Mouse (Mus musculus) limb, embryonic 15.5 days (tissue): ENCODE results near the gene Vinac1. TPM values are rescaled to one million over a fixed set of nuclear protein-coding genes. Genes with fewer than 3 reads are reported as not detected.

Source experiments
- ATAC-seq: fragments of 200-750 bp; cut with Nextera tagmentation; 2 replicates; pipeline ENCODE4 v1.8.0; 2017; ENCODE audit warnings: low read depth, moderate TSS enrichment; ENCODE audit not compliant: insufficient number of reproducible peaks, low FRiP score, low TSS enrichment
- H3K27ac ChIP-seq: fragments of 300-500 bp; sonication (generic); 2 replicates; pipeline ENCODE4 v1.5.1; 2015; ENCODE audit warnings: moderate library complexity, mild to moderate bottlenecking, inconsistent platforms
- H3K27me3 ChIP-seq: fragments of 300-500 bp; sonication (generic); 2 replicates; pipeline ENCODE4 v1.6.1; 2015; ENCODE audit warnings: inconsistent platforms
- H3K36me3 ChIP-seq: fragments of 300-500 bp; sonication (generic); 2 replicates; pipeline ENCODE4 v1.6.1; 2015; ENCODE audit warnings: inconsistent platforms
- H3K4me1 ChIP-seq: fragments of 300-500 bp; sonication (generic); 2 replicates; pipeline ENCODE4 v1.6.1; 2015; ENCODE audit warnings: inconsistent platforms
- H3K4me2 ChIP-seq: fragments of 300-500 bp; sonication (generic); 2 replicates; pipeline ENCODE4 v1.6.1; 2015; ENCODE audit warnings: mild to moderate bottlenecking, inconsistent platforms
- H3K4me3 ChIP-seq: fragments of 300-500 bp; sonication (generic); 2 replicates; pipeline ENCODE4 v1.5.1; 2015; ENCODE audit warnings: mild to moderate bottlenecking, inconsistent platforms
- H3K9ac ChIP-seq: fragments of 300-500 bp; sonication (generic); 2 replicates; pipeline ENCODE4 v1.6.1; 2015; ENCODE audit warnings: inconsistent platforms
- H3K9me3 ChIP-seq: fragments of 300-500 bp; sonication (generic); 2 replicates; pipeline ENCODE4 v1.6.1; 2016; ENCODE audit warnings: inconsistent platforms
- WGBS: fragments of 180-500 bp; shearing (Covaris S2); methylation state at CpG from one replicate; pipeline ENCODE4 v1.1.7; 2015; 5-methylcytosine and 5-hydroxymethylcytosine counted together
- polyA plus RNA-seq: library from polyadenylated mRNA; unstranded; fragments of >200 nt; fragmentation: Nextera tagmentation; extraction: Ambion mirVana; gene quantifications from 2 replicates; pipeline ENCODE4 v1.2.1, GENCODE M21; 2015

The Vinac1 gene
- 0.04 and 0.07 TPM in 2 replicates for polyA plus RNA-seq

DNA sequence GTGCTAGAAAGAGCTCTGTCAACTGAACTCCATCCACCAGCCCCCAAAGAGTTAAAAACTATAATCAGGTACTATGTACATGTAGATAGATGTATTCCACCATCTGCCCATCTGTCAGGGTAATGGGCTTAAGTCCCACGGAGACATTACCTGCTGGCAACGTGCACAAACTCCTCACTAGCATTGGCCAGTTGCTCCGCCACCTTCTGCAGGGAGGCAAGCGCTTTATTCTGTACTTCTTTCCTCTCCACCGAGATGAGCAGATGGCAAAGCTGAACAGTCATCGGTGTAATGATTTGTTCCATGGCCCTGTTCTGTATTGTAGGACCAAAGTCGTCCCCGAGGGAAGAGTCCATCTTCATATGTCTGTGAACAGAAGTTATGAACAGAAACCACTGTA lies at the start of gene Vinac1:
Gene Vinac1, minus strand, starts transcription at position 362 of the 400 bp plus-strand sequence.
- H3K27me3 ChIP-seq = no peaks in the 10 kb centered on the region
- H3K27ac ChIP-seq = no peak within 1 kb of the TSS
- H3K4me2 ChIP-seq = no peak within 1 kb of the TSS
- H3K36me3 ChIP-seq = no peaks in the 10 kb centered on the region
- no peak for ATAC-seq
- H3K4me3 ChIP-seq = no peak within 1 kb of the TSS
- no peaks in the 10 kb centered on the region for H3K9me3 ChIP-seq
- WGBS = 81% methylated on average over 8 of the region's 8 CpGs
- H3K9ac ChIP-seq = no peak within 1 kb of the TSS
- no peaks in the 10 kb centered on the region for H3K4me1 ChIP-seq

- no peaks in the 10 kb centered on the region for H3K4me1 ChIP-seq
- H3K36me3 ChIP-seq = peaks cover 55% of the 10 kb centered on the region
- no peak for ATAC-seq
- H3K4me2 ChIP-seq = no peak overlapping the region
- no peak overlapping the region for H3K9ac ChIP-seq
- WGBS = 86% methylated on average over 18 of the region's 18 CpGs
- no peaks in the 10 kb centered on the region for H3K27me3 ChIP-seq
- H3K9me3 ChIP-seq = no peaks in the 10 kb centered on the region
- no peak overlapping the region for H3K4me3 ChIP-seq
- H3K27ac ChIP-seq = no peak overlapping the region
Observed at GRCm38 (mm10) chr2:129093926-129094724, 46.2 kb upstream of the Vinac1 start.

- WGBS = 90% methylated on average over 12 of the region's 12 CpGs
- H3K9ac ChIP-seq = no peak overlapping the region
- no peak overlapping the region for H3K4me3 ChIP-seq
- H3K36me3 ChIP-seq = peaks cover 63% of the 10 kb centered on the region
- no peaks in the 10 kb centered on the region for H3K9me3 ChIP-seq
- no peak for ATAC-seq
- no peak overlapping the region for H3K27ac ChIP-seq
- no peaks in the 10 kb centered on the region for H3K4me1 ChIP-seq
- no peak overlapping the region for H3K4me2 ChIP-seq
- H3K27me3 ChIP-seq = no peaks in the 10 kb centered on the region
Observed at GRCm38 (mm10) chr2:129092810-129093209, 44.8 kb upstream of the Vinac1 start.

DNA sequence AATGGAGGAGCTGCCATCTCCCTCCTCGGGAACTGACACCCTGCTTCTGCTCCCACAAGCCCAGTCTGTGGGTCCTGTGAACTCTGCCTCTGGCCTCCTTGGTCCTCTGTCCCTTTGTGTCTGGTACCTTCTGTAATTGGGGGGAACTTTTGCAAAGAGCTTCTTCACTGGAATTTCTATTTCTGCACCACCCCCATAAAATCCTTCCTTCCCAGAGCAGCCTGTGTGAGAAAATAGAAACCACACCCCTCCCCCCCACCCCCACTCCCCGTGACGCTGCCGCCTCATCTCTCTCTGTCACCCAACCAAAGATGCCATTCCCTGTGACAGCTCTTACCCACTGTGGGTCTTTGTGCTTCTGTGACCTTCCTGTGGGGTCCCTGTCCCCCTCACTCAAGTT lies 42.4 kb upstream of the Vinac1 start:
- no peaks in the 10 kb centered on the region for H3K9me3 ChIP-seq
- ATAC-seq = no peak
- 87% methylated on average over 4 of the region's 4 CpGs for WGBS
- H3K36me3 ChIP-seq = peaks cover 76% of the 10 kb centered on the region
- H3K27ac ChIP-seq = no peak overlapping the region
- H3K9ac ChIP-seq = no peak overlapping the region
- H3K4me2 ChIP-seq = no peak overlapping the region
- H3K27me3 ChIP-seq = no peaks in the 10 kb centered on the region
- H3K4me3 ChIP-seq = no peak overlapping the region
- no peaks in the 10 kb centered on the region for H3K4me1 ChIP-seq

DNA sequence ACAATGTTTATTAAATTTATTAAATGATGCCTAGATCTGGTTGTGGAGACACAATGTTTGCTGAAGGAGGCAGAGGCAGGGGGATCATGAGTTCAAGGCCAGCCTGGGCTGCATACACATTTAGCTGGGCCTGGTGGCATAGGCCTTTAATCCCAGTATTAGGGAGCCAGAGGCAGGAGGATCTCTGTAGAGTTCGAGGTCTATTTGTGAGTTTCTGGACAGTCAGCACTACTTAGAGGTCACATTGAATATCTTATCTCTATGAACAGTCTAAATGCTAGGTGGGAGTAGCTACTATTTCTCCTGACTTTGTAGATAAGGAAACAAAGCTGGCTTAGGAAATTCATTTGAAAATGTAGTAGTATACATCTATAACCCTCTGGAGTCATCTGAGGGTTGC lies 39.5 kb upstream of the Vinac1 start:
- Histone ChIP-seq H3K27ac (no peak overlapping the region), H3K4me2 (no peak overlapping the region), H3K27me3 (no peaks in the 10 kb centered on the region), H3K9me3 (no peaks in the 10 kb centered on the region), H3K4me1 (no peaks in the 10 kb centered on the region), H3K4me3 (no peak overlapping the region), H3K9ac (no peak overlapping the region), H3K36me3 (peaks cover 64% of the 10 kb centered on the region)
- 87% methylated on average over 1 of the region's 1 CpGs for WGBS
- no peak for ATAC-seq

DNA sequence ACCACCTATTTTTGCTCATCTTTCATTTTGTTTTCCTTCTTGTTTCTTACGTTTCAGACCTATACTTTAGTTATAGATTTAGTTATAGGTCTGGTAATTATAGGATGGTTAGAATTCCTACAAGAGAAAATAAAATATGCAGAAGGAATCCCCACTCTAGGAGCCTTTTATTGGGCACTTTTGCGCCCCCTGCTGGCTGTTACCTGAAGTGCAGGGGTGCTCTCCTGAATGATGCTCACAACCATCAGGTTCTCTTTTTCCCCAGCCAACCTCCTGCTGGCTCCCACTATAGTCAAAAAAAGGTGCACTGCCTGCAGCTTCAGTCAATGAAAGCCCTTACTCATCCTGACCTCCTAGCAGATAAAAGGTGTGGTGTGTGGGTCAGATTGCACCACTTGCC lies 37.0 kb upstream of the Vinac1 start:
- no peak for ATAC-seq
- 48% methylated on average over 2 of the region's 2 CpGs for WGBS
- H3K4me2 ChIP-seq = no peak overlapping the region
- H3K27me3 ChIP-seq = no peaks in the 10 kb centered on the region
- no peak overlapping the region for H3K4me3 ChIP-seq
- H3K9me3 ChIP-seq = no peaks in the 10 kb centered on the region
- H3K36me3 ChIP-seq = peaks cover 50% of the 10 kb centered on the region
- no peak overlapping the region for H3K27ac ChIP-seq
- no peaks in the 10 kb centered on the region for H3K4me1 ChIP-seq
- no peak overlapping the region for H3K9ac ChIP-seq

GRCm38 (mm10) chr2:129083514-129083913 lies 35.5 kb upstream of the Vinac1 start:
- no peaks in the 10 kb centered on the region for H3K27me3 ChIP-seq
- WGBS = 93% methylated on average over 5 of the region's 5 CpGs
- ATAC-seq = no peak
- H3K9ac ChIP-seq = no peak overlapping the region
- H3K9me3 ChIP-seq = no peaks in the 10 kb centered on the region
- no peaks in the 10 kb centered on the region for H3K4me1 ChIP-seq
- H3K4me3 ChIP-seq = no peak overlapping the region
- H3K36me3 ChIP-seq = peaks cover 49% of the 10 kb centered on the region
- H3K4me2 ChIP-seq = no peak overlapping the region
- no peak overlapping the region for H3K27ac ChIP-seq

DNA sequence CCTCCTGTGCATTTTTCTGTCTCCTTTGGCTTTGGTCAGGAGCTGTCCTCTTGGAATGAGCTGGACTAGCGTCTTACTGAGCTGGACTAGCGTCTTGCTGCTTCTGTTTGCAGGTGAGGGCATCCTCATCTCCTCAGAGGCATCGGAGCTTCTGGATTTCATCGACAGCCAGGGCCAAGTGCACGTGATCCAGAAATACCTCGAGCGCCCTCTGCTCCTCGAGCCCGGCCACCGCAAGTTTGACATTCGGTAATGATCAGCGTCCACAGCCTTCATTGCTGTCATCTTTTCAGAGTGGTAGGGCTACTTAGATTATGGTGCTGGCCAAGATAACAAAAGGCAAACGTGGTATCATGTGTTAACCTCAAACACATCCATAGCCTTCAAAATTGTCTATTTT lies 33.1 kb upstream of the Vinac1 start:
- WGBS = 70% methylated on average over 13 of the region's 13 CpGs
- no peak for ATAC-seq
- Histone ChIP-seq H3K9me3 (no peaks in the 10 kb centered on the region), H3K4me2 (no peak overlapping the region), H3K9ac (no peak overlapping the region), H3K27me3 (no peaks in the 10 kb centered on the region), H3K27ac (no peak overlapping the region), H3K4me1 (no peaks in the 10 kb centered on the region), H3K36me3 (peaks cover 58% of the 10 kb centered on the region), H3K4me3 (no peak overlapping the region)

GRCm38 (mm10) chr2:129079194-129079593 lies 31.2 kb upstream of the Vinac1 start:
- Histone ChIP-seq H3K4me2 (no peak overlapping the region), H3K9me3 (no peaks in the 10 kb centered on the region), H3K36me3 (peaks cover 48% of the 10 kb centered on the region), H3K27ac (no peak overlapping the region), H3K27me3 (no peaks in the 10 kb centered on the region), H3K9ac (no peak overlapping the region), H3K4me3 (no peak overlapping the region), H3K4me1 (no peaks in the 10 kb centered on the region)
- ATAC-seq = no peak
- WGBS = 74% methylated on average over 2 of the region's 2 CpGs

DNA sequence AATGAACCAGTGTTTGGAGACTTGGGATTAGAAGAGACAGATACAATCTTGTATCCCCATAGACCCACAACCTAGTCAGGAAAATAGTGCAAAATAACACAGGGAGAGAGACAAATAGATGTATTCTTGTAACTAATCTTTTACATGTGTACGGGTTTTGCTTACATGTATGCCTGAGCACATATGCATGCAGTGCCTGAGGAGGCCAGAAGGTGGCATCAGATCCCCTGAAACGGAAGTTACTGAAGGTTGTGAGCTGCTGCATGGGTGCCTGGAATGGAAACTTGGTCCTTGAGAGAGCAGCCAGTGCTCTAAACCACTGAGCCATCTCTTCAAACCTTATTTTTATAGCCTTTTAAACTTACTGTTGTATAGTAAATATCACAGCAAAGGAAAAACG lies 30.3 kb upstream of the Vinac1 start:
- no peaks in the 10 kb centered on the region for H3K27me3 ChIP-seq
- no peaks in the 10 kb centered on the region for H3K9me3 ChIP-seq
- H3K4me3 ChIP-seq = no peak overlapping the region
- WGBS = 85% methylated on average over 3 of the region's 3 CpGs
- H3K36me3 ChIP-seq = peaks cover 48% of the 10 kb centered on the region
- no peak for ATAC-seq
- no peak overlapping the region for H3K9ac ChIP-seq
- H3K27ac ChIP-seq = no peak overlapping the region
- H3K4me2 ChIP-seq = no peak overlapping the region
- no peaks in the 10 kb centered on the region for H3K4me1 ChIP-seq

DNA sequence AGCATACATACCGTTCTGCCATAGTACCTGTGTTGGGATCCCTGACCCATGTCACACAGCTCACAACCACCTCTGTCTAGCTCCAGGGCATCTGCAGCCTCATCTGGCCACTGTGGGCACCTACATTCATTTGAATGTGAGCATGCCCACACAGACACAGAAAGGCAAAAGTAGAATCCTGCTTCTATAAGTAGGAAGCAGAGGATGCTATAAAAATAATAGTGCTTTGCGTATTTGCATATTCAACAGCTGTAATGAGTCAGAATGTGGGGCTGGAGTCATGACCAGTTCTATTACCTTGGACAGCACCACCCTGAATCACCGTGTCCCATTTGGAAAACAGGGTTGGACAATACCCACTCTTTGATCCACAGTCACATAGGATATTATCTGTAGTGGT lies 22.3 kb upstream of the Vinac1 start:
- peaks cover 14% of the 10 kb centered on the region for H3K4me1 ChIP-seq
- H3K9ac ChIP-seq = no peak overlapping the region
- H3K9me3 ChIP-seq = no peaks in the 10 kb centered on the region
- no peak overlapping the region for H3K27ac ChIP-seq
- H3K4me2 ChIP-seq = no peak overlapping the region
- no peak overlapping the region for H3K4me3 ChIP-seq
- peaks cover 6% of the 10 kb centered on the region; the same call in 1 of the 2 replicates for H3K36me3 ChIP-seq
- WGBS = 86% methylated on average over 3 of the region's 3 CpGs
- no peak for ATAC-seq
- H3K27me3 ChIP-seq = no peaks in the 10 kb centered on the region

GRCm38 (mm10) chr2:129066326-129066725 lies 18.4 kb upstream of the Vinac1 start:
- H3K9me3 ChIP-seq = no peaks in the 10 kb centered on the region
- under 1% methylated on average over 20 of the region's 20 CpGs for WGBS
- peak; percentile 77 for ATAC-seq

More at GRCm38 (mm10) chr2:129066326-129066725, 18.4 kb upstream of the Vinac1 start:
- Histone ChIP-seq H3K27ac (peak overlapping the region; percentile 86), H3K27me3 (no peaks in the 10 kb centered on the region), H3K36me3 (peaks cover 6% of the 10 kb centered on the region; the same call in 1 of the 2 replicates), H3K9ac (peak overlapping the region; percentile 79), H3K4me1 (peaks cover 14% of the 10 kb centered on the region), H3K4me2 (peak overlapping the region; percentile 84), H3K4me3 (peak overlapping the region; percentile 91)
